Mouse (Mus musculus): Measurements from ENCODE around the gene Apex1.
"Not testable (repeated sequence)": the region's sequence is repeated elsewhere in the genome, so short reads cannot be mapped to it uniquely, and the experiment has no call there.

Gene Apex1

DNA sequence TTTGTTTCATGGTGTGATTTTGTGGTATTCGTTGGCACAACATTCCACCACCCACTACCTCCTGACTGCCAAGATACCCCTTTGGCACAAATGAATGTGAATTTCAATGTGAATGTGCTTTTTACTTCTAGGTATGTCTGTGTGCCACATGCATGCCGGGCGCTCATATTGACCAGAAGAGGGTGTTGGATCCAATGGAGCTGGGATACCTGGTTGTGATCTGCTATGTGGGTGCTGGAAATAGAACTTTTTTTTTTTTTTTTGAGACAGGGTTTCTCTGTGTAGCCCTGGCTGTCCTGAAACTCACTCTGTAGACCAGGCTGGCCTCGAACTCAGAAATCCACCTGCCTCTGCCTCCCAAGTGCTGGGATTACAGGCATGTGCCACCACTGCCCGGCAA, 48.3 kb downstream of the Apex1 start:
- DNase-seq, result not testable (repeated sequence)

DNA sequence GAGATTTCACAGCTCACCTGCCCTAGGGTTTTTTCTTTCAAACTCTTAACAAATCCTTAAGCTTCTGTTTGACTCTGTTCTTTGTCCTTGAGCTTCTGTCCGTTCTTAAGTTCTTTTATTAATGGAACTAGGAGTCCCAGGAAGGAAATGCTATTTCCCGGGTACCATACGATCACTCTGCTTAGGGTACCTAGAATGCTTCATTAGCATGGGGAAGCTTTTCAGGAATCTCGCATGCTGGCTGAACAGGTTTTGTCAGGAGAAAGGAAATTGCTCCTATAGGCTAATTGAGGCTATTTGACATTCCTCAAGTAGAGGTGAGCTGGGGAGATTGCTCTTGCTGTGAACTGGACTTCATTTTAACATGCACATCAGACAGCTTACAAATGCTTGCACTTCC, 48.9 kb downstream of the Apex1 start:
- DNase-seq, result no peak

DNA sequence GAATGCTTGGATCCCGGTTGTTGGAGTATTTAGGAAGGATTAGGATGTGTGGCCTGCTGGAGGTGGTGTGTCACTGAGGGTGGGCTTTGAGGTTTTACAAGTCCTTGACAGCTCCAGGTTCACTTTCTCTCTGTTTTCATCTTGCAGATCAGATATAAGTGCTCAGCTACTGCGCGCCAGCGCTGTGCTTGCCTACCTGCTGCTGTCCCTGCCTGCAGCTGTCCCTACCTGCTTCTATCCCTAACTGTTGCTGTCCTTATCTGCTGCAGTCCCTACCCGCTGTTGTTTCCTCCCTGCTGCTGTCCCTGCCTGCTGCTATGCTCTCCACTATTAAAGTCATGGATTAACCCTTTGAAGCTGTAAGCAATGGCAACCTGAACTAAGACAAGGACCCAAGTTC, 50.2 kb downstream of the Apex1 start:
- DNase-seq, result no peak

DNA sequence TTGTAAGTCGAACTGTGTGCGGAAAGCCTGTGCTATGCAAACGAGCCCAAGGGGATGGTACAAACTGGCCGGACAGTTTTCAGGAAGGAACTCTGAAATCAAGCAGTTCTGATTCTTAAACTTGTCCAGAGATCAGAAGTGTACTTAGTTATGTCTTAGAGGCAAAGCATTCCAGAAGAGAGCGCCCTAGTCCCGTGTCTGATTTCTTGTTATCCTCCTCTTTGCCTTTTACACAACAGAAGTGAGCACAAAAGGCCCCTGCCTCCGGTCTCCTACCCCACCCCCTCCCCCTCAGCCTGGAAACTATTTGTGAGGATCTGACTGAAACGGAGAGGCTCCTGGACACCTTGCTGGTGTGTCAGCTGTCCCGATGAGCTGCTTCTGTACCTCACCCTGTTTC, 51.9 kb downstream of the Apex1 start:
- peak in 1 of 2 experiments; percentile 27 for DNase-seq

Data from B cell, adult 2 months (primary cell).